Mouse (Mus musculus) C2C12 (cell line): ENCODE measurements around the gene Cpne7.

Experiments
- CEBPB ChIP-seq: IDR thresholded peaks from one replicate; pipeline ENCODE4 v1.6.1; 2011; ENCODE audit warnings: low read depth, mild to moderate bottlenecking, control low read depth, moderate library complexity
- CTCF ChIP-seq: IDR thresholded peaks from one replicate; pipeline ENCODE4 v1.5.1; 2011; ENCODE audit not compliant: control insufficient read depth, insufficient read depth, insufficient read length
- MAX ChIP-seq: IDR thresholded peaks from one replicate; pipeline ENCODE4 v1.6.1; 2011; ENCODE audit warnings: mild to moderate bottlenecking, control low read depth
- MYOD1 ChIP-seq: IDR thresholded peaks from one replicate; pipeline ENCODE4 v1.6.1; 2011; ENCODE audit warnings: low read depth; ENCODE audit not compliant: control insufficient read depth, insufficient read length
- MYOG ChIP-seq: IDR thresholded peaks from one replicate; pipeline ENCODE4 v1.6.1; 2011; ENCODE audit not compliant: control insufficient read depth, insufficient read length; ENCODE audit errors: extremely low read depth
- USF1 ChIP-seq: IDR thresholded peaks from one replicate; pipeline ENCODE4 v1.6.1; 2011; ENCODE audit warnings: low read depth, mild to moderate bottlenecking, control low read depth, moderate library complexity

- TF ChIP-seq CTCF (no peak), MAX (no peak), CEBPB (no peak), MYOD1 (no peak), USF1 (no peak), MYOG (no peak)
These were observed 4.9 kb downstream of the Cpne7 start for GRCm38 (mm10) chr8:123122059-123122458.
